Mouse (Mus musculus) monocyte, adult 5-6 weeks (primary cell): ENCODE results near the gene Npcd. TPM values are rescaled to one million over a fixed set of nuclear protein-coding genes. Genes with fewer than 3 reads are reported as not detected.

ENCODE experiments used
- ATAC-seq: fragments of 153-309, 156-312 bp; replicated peaks from 2 replicates; pipeline ENCODE4 v1.8.0; 2017; ENCODE audit warnings: mild to moderate bottlenecking; ENCODE audit not compliant: low TSS enrichment, insufficient number of reproducible peaks, severe bottlenecking, poor library complexity, low FRiP score
- total RNA-seq: library from RNA; stranded (forward); fragments of 200-1000, 200-491, 200-594 nt; gene quantifications from 3 replicates; pipeline ENCODE4 v1.2.3, GENCODE M21; 2017

Gene Npcd
- total RNA-seq, 1 experiment from 2014 or later: not detected

GRCm38 (mm10) chr15:79808658-79809057 is 25.4 kb downstream of the Npcd start:
- no peak for ATAC-seq

GRCm38 (mm10) chr15:79808114-79808513 is 25.9 kb downstream of the Npcd start:
- 0 out of 2 replicates have a peak, but pooled peaks have one; percentile 66 for ATAC-seq

DNA sequence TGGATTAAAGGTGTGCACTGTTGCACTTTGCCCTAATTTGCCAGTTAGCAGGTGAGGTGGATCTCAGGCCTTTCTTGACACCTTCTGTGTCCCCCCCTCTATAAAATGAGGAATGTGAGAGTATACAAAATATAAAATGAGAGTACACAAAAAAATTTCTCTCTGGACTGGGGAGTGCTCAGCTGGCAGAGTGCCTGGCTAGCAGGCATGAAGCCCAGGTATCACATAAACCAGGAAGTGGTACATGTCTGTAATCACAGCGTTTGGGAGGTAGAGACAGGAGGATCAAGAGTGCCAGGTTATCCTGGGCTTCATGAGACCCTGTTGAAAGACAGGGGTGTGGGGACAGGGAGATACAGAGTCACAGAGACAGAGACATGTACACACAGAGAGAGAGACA is 27.0 kb downstream of the Npcd start:
- ATAC-seq: no peak

GRCm38 (mm10) chr15:79805246-79805645 is 28.8 kb downstream of the Npcd start:
- no peak for ATAC-seq

- ATAC-seq: no peak
These were observed 29.5 kb downstream of the Npcd start, which contains the start of gene Nptxr for GRCm38 (mm10) chr15:79804352-79805071. TSS of gene Nptxr (minus strand) at chr15:79804766.

GRCm38 (mm10) chr15:79803533-79804351 is 30.3 kb downstream of the Npcd start:
- ATAC-seq: no peak

DNA sequence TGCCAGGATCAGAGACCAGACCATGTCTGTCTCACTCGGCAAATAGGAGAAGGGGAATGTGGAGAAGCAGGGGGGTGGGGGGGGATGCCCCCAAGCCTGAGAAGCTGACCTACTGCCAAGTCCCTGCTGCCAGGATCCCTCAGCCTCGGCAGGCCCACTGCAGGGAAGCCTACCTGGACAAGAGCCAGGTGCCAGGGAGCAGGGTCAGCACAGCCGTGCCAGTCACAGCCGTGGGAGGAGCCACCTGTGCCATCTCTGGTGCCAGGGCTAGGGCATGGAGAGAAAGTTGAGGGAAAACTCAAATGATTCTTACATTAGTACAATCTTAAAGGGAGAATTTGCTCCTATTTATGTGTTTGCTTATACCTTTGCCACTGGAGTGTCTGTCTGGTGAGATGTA is 31.7 kb downstream of the Npcd start:
- no peak for ATAC-seq

DNA sequence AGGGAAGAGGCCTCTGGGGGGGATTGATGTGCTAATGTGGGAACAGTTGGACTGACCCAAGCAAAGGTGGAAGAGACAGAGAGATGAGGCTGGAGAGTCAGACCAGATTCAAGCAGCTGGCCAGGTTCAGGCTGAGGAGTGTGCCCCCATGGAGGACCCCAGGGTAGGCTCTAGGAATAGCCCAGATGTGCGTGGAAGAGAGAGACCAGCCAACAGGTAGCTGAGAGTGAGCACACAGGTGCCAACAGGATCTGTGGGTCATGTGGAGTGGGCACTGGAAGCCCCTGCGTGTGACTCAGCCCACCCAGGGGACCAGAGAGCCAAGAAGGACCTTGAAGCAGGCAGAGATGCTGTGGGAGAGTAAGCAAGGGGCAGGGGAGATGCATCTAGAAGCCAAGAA is 32.4 kb downstream of the Npcd start:
- ATAC-seq: no peak

GRCm38 (mm10) chr15:79800701-79801100 is 33.3 kb downstream of the Npcd start:
- ATAC-seq: no peak

GRCm38 (mm10) chr15:79798591-79798990 is 35.4 kb downstream of the Npcd start:
- ATAC-seq: no peak

- no peak for ATAC-seq
These were observed 36.4 kb downstream of the Npcd start for GRCm38 (mm10) chr15:79797680-79798079.

DNA sequence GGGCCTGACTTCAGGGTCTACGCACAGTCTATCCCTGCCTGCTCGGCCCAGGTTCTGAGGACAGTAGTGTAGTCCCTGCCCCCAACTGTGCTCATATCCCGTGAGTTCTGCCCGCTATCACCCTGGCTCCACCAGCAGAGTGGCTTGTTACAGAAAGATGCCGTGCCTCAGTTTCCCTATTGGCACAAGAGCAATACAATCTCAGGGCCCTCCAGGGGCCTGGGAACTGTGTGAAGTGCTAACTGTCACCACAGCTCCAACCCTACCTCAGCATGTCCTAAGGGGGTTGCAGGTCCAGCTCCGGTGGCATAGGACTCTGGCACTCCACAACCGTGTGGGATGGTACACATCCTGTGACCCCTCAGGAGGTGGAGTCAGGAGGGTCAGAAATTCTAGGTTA is 36.9 kb downstream of the Npcd start:
- no peak for ATAC-seq

DNA sequence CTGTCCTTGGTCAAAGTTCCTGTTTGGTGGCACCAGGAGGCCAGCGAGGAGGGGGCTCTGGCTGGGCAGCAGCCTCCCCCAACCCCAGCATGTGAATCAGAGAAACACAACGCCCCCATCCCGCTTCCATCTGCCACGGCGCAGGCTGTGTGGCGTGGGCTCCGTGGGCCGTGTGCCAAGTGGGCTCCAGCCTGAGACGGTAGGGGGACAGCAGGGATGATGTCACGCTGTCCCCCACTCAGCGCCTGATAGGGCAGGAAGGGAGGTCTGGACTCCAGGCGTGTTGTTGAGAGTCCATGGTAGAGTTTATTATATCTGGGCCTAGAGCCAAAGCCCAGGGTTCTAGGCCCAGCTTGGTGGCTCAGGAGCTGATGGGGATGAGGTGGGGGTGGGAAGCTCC is 37.8 kb downstream of the Npcd start:
- ATAC-seq: no peak

DNA sequence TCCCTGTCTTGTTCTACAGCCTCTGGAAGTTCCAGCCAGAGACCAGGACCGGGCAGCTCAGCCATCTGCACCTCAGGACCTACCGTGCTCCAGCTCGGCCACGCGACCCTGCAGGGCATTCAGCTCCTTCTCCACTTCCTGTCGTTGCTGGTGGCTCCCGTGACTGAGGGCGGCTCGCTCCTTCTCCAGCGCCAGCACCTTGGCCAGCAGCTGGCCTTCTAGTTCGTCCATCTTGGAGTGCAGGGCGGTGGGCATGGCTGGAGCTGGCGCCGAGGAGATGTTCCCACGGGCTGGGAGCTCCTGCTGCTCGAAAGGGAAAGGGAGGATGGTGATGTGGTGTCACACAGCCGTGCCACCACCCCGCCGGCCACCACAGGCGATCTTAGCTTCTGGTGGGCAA is 39.9 kb downstream of the Npcd start:
- ATAC-seq: no peak

DNA sequence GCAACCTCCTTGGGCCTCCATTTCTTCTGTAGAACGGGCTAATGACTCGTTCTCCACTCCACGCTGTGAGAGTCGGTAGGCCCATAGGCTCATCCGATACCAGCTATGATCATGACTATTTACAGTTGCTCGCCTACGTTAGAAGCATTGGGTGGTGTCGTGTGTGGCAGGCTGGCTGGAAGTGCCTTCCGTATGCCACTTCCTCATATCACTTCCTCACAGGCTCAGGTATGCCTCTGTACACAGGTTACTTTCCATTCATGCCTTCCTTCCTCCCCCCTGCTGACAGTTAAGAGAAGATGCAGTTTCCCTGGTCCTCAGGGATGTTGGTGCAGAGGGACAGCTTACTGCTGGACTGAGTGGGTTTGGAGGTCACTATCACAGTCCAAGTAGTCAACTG is 41.0 kb downstream of the Npcd start:
- no peak for ATAC-seq

DNA sequence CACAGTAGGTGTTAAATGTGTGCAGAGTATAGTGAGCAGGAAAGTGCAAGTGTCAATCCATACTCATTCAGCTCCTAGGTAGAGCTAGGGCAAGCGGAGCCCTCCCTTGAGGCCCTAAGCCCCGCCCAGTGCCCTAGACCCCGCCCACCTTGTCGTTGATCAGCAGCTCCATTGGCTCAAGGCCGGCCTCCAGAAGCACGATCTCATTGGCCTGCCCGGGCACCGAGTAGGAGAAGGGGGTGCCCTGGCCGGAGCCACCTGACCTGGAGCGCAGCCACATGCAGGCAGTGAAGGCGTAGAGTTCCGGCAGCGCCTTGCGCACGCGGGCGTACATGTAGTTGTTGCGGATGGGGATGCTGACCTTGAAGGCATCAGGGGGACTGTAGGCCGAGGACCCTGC is 41.6 kb downstream of the Npcd start:
- no peak for ATAC-seq

- ATAC-seq: no peak
These were observed 42.5 kb downstream of the Npcd start for GRCm38 (mm10) chr15:79791502-79791901.

DNA sequence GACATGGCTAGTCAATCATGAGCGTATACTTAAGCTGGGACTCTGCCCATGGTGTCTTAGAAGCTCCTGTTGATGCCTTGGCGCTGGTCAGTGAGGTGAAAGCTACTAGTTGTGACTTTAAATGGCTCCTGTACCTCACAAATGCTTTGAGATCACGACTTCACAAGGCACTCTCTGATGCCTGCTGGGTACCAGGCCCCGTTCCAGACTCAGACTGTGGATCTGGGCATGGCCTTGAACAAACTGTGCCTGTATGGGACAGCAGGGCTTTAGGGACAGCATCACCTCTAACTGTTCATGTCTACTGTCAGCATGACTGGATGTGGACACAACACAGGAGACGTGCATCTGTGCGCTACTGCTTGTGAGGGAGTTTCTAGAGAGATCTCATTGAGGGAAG is 43.1 kb downstream of the Npcd start:
- ATAC-seq: no peak

DNA sequence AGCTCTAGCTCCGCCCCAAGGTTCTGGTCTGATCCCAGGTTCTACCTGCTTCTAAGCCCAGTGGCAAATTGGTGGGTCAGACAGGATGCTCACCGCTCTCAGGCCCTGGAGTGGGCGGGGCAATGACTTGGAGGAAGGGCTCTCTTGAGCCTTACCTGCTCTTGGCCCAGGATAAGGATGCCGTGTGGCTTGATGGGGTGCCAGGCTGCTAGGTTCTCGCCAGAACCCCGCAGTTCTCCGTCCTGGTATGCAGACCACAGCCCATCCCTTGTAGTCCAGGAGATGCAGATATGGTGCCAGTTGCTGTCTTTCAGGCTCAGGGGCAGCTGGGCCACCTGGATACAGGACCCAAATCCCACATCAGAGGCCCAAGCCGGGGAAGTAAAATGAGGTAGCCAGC is 43.9 kb downstream of the Npcd start:
- no peak for ATAC-seq

GRCm38 (mm10) chr15:79787815-79788214 is 46.2 kb downstream of the Npcd start:
- no peak for ATAC-seq
